Mouse (Mus musculus) thymus, adult 2 months (tissue): ENCODE results near the gene Nos1.

Experiments used
- CTCF ChIP-seq: fragments of 200-500 bp; IDR thresholded peaks from 2 replicates; pipeline ENCODE4 v1.5.1; 2012; ENCODE audit warnings: mild to moderate bottlenecking, control low read depth, low read length, moderate library complexity, borderline replicate concordance; ENCODE audit not compliant: control insufficient read depth, poor library complexity, insufficient read depth; ENCODE audit errors: extremely low read depth
- POLR2A ChIP-seq: fragments of 200-500 bp; IDR thresholded peaks from 2 replicates; pipeline ENCODE4 v1.6.1; 2012; ENCODE audit warnings: mild to moderate bottlenecking, low read length, control low read depth, moderate library complexity; ENCODE audit not compliant: control insufficient read depth, poor library complexity, insufficient read depth; ENCODE audit errors: extremely low read depth

- TF ChIP-seq CTCF: no peak
- TF ChIP-seq POLR2A: no peak
These were observed 61.0 kb downstream of the Nos1 start for GRCm38 (mm10) chr5:117841651-117842347.
